Mouse (Mus musculus): ENCODE results near the gene Pdlim4.

GRCm38 (mm10) chr11:54082725-54083124 lies 13.9 kb upstream of the Pdlim4 start:
- TF ChIP-seq CTCF (IDR thresholded peaks at IDR 0.05; ENCODE audit: low read depth, low read length) = no peak
- no peak for TF ChIP-seq POLR2A (IDR thresholded peaks at IDR 0.05; ENCODE audit: insufficient read depth, low read length)

All from ES-Bruce4 (cell line).